Mouse (Mus musculus): ENCODE measurements around the gene Rcor3.

The Rcor3 gene

DNA sequence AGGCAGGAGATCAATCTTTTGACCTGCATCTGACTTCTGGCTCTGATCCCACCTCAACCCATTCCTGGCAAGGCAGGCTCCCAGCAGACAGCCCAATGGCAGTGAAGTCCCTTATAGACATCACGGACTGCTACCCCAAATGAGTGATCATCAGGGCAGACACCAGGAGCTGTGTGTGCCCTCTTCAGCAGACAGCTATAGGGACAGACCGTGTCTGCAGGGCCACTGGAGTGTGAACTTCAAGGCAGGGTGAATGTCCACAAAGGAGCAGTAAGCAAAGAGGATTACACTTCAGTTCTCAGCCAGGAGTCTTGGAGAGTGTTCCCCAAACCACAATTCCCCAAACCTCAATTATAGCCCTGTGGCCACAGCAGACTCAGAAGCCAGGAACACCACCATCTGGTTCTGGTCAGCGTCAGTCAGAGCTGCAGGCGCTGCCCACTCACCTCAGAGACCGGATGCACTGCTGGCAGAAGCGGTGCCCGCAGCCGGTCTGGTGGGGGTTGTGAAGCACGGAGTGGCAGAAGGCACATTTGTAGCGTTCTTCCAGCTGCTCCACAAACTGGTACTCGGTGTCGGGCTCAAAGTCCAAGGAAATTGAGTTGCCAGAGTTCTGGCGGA is 67.8 kb downstream of the Rcor3 start:
- DNase-seq (ENCODE audit: low spot score): peak; percentile 43

DNA sequence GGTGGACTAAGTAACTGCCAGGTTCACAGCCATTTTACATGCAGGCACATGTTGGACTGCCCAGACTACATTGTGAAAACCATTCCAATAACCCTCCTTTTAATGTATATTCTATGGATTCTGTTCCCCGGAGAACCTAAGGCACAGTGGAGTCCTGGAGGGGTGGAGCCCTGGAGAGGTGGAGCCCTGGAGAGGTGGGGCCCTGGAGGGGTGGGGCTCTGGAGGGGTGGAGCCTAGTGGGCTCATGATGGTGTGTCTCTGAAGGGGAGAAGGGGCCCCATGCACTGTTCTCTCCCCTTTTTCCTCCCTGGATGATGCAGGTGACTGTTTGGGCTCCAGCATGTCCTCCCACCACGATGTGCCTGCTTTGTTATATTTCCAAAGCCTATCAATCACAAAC is 69.7 kb downstream of the Rcor3 start:
- no peak for DNase-seq (ENCODE audit: low spot score)

DNA sequence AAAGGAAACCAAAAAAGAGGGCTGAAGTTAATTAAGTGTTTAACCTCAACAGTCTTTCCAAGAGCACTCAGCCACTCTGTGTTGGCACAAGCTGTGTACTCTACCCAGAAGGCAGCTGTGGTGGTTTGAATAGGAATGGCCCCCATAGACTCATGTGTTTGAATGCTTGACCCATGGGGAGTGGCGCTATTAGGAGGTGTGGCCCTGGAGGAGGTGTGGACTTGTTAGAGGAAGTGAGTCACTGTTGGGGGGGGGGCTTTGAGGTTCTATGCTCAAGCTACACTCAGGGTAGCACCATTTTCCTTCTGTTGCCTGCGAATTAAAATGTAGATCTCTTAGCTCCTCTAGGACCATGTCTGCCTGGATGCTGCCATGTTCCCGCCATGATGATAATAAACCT is 70.9 kb downstream of the Rcor3 start:
- no peak for DNase-seq (ENCODE audit: low spot score)

DNA sequence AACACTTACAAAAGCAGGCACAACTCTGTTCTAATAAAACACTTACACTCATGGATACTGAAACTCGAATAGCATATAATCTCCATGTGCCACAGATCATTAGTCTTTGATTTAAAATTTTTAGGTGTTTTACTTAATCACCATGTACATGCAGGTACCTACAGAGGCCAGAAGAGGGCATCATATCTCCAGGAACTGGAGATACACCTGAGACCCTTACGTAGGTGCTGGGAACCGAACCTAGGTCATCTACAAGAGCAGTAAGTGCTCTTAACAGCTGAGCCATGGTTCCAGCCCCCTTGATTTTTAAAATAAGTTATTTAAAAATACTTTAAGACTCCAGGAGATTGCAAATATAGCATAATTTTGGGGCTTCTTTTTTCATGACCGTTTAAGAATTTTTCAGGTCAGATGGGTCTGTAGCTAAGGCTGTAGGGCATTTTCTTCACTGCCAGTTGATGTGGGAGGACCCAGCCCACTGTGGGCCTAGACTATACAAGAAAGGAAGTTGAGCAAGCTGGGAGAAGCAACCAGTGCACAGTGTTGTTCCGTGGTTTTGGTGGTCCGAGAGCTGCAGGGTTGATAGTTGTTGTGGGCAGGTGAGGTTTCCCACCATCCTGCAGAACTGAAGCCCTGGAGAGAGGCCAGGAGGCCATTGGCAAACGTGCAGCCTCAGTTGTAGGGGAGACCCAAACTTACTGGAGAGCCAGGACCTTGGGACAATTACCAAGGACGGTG is 74.5 kb downstream of the Rcor3 start:
- DNase-seq (ENCODE audit: low spot score): no peak

DNA sequence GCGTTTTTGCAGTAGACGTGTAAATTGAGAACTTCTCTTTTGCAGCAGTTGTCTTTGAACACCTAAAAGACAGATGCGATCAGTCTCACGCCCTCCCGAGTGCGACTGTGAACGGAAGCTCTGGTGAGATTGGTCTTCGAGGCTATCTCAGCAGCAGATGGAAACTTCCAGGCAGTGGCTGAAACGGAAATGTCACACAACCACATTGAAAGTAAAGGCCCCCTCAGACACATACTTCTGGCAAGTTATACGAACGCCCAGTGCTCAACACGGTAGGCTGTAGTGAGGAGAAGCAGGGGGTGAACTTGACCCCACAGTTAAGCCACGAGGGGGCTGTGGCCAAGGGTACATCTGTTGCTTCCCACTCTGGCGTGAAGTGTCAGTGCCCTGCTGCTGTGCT is 75.2 kb downstream of the Rcor3 start:
- no peak for DNase-seq (ENCODE audit: low spot score)

DNA sequence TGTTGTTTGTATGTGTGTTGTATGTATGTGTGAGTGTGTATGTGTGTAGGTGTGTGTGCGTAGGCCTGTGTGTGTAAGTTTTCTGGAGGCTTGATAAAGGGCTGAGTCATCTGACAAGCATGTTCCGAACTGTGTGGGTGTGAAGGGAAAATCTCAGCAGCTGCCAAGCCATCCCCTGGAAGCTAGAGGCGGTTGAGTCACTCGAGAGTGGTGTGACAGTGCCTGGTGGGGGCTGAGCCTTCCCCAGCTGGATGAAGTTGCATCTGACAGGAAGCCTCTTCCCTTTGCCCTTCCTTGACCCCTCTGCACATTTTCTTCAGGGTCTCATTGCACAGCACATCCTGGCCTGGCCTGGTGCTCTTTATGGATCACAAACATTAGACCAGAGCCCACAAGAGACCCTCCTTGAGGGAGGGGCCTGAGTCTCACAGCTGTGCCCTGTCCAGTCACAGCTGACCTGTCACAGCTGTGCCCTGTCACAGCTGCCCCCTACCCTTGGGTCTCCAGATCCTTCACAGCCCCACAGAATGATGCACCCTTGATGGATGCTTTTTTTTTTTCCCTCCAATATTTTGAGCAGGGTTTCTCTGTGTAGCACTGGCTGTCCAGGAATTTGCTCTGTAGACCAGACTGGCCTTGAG is 76.1 kb downstream of the Rcor3 start:
- DNase-seq (ENCODE audit: low spot score): peak; percentile 55

DNA sequence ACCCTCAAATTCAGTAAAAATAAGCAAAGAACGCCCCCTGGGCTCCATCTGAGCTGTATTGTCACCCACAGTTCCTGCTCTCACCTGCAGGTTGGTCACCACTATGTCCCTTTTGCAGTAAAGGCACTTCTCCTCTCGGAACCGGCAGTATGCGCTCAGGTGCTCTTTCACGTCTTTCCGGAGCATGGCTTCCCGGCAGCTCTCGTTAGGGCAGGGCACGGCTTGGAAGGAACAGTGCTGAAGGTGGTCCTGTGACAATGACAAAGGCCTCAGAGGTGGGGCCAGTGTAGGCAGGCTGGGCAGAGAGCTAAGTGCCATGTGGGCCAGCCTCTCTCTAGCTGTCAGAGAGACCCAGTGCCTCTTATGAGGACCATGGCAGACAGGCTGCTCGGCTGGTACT is 79.0 kb downstream of the Rcor3 start:
- no peak for DNase-seq (ENCODE audit: low spot score)

DNA sequence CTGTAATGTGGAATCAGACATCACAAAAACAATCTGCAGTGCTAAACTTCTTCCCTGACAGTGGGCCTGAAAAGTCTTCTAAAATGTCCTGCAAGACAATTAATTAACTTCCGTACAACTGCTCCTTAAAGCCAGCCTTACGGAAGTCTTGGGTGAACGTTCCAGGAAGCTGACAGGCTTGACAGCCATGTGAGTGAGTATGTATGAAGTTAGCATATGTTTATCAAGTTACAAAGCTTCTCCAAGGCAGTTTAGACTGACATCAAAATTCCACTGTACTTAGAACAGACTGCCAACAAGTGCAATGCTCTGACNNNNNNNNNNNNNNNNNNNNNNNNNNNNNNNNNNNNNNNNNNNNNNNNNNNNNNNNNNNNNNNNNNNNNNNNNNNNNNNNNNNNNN is 84.1 kb downstream of the Rcor3 start:
- DNase-seq (ENCODE audit: low spot score): no peak

DNA sequence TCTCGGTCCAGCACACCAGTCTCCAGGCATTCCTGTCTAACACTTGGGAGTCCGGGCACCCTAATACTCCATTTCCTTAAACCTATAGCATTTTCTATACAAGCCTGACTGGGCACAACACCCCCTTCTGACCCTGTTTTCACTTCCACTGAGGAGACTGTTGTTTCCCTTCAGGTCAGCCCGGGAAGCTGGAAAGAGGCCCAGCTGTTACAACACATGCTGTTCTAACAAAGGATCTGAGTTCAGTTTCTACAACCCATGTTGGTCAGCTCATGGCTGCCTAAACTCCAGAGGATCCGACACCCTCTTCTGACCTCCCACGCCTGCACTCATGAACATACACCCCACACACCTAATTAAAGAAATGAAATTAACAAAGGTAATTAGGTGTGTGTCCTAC is 84.9 kb downstream of the Rcor3 start:
- peak; percentile 63 for DNase-seq (ENCODE audit: low spot score)

DNA sequence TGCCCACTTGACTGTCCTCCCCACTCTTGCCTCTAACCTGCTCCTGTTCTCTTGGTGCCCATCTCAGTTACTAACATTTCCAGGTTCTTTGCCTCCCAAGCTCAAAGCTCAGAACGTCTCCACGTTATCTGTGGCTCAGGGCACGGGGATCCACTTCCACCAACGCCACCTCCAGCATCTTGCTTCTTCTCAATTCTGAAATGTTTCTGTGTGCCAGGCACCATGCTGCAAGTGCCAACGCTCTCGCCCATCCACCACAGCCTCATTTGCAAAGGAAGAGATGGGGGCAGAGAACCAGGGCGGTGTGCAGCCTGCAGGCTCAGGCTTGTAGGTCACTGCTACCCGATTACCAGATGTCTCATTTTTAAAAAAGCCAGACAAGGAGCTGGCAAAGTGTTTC is 85.4 kb downstream of the Rcor3 start:
- no peak for DNase-seq (ENCODE audit: low spot score)

All from adipocyte (in vitro differentiated cells).